Mouse (Mus musculus): Measurements from ENCODE around the gene Ltn1. TPM values are rescaled to one million over a fixed set of nuclear protein-coding genes. Genes with fewer than 3 reads are reported as not detected.

The Ltn1 gene
- polyA plus RNA-seq, 1 experiment from 2014 or later: 6.9 TPM

- WGBS (ENCODE audit: insufficient replicate concordance): 86% methylated on average over 8 of the region's 8 CpGs
- H3K9me3 ChIP-seq (ENCODE audit: low read length): no peaks in the 10 kb centered on the region
- H3K4me3 ChIP-seq (ENCODE audit: low read depth, low read length): no peak overlapping the region
- no peaks in the 10 kb centered on the region for H3K27me3 ChIP-seq (ENCODE audit: insufficient read depth, low read length)
- H3K27ac ChIP-seq (ENCODE audit: low read depth): no peak overlapping the region
- H3K4me2 ChIP-seq (ENCODE audit: low read depth, low read length): no peak overlapping the region
- no peak overlapping the region for H3K9ac ChIP-seq (replicated peaks)
- H3K4me1 ChIP-seq (ENCODE audit: insufficient read depth): peaks cover 17% of the 10 kb centered on the region
- no peak for ATAC-seq
- no peaks in the 10 kb centered on the region; the same call in 1 of the 2 replicates for H3K36me3 ChIP-seq (replicated peaks; ENCODE audit: insufficient read depth, low read length)
- DNase-seq: no peak
- no peak for TF ChIP-seq EP300 (IDR thresholded peaks at IDR 0.05; ENCODE audit: low read depth)
Observed at GRCm38 (mm10) chr16:87438697-87439096, 6.3 kb upstream of the Ltn1 start.

- no peak for DNase-seq
- no peak overlapping the region for H3K4me2 ChIP-seq (ENCODE audit: low read depth, low read length)
- ATAC-seq: no peak
Observed at GRCm38 (mm10) chr16:87437096-87437495, 4.7 kb upstream of the Ltn1 start.

GRCm38 (mm10) chr16:87435411-87436205 lies 3.2 kb upstream of the Ltn1 start:
- ATAC-seq: no peak
- no peaks in the 10 kb centered on the region for H3K27me3 ChIP-seq (ENCODE audit: insufficient read depth, low read length)
- H3K9me3 ChIP-seq (ENCODE audit: low read length): no peaks in the 10 kb centered on the region
- WGBS (ENCODE audit: insufficient replicate concordance): 80% methylated on average over 13 of the region's 13 CpGs
- H3K4me3 ChIP-seq (ENCODE audit: low read depth, low read length): no peak overlapping the region
- no peak for DNase-seq
- no peak overlapping the region for H3K9ac ChIP-seq (replicated peaks)
- H3K4me2 ChIP-seq (ENCODE audit: low read depth, low read length): no peak overlapping the region
- TF ChIP-seq EP300 (IDR thresholded peaks at IDR 0.05; ENCODE audit: low read depth) (no peak), CTCF (IDR thresholded peaks at IDR 0.05; ENCODE audit: low read depth) (no peak)
- no peak overlapping the region for H3K27ac ChIP-seq (ENCODE audit: low read depth)
- H3K36me3 ChIP-seq (replicated peaks; ENCODE audit: insufficient read depth, low read length): no peaks in the 10 kb centered on the region; the same call in 1 of the 2 replicates
- H3K4me1 ChIP-seq (ENCODE audit: insufficient read depth): peaks cover 13% of the 10 kb centered on the region

More at GRCm38 (mm10) chr16:87437096-87437495, 4.7 kb upstream of the Ltn1 start:
- no peak overlapping the region for H3K27ac ChIP-seq (ENCODE audit: low read depth)
- no peaks in the 10 kb centered on the region for H3K9me3 ChIP-seq (ENCODE audit: low read length)
- H3K27me3 ChIP-seq (ENCODE audit: insufficient read depth, low read length): no peaks in the 10 kb centered on the region
- WGBS (ENCODE audit: insufficient replicate concordance): 91% methylated on average over 21 of the region's 21 CpGs
- no peaks in the 10 kb centered on the region; the same call in 1 of the 2 replicates for H3K36me3 ChIP-seq (replicated peaks; ENCODE audit: insufficient read depth, low read length)
- TF ChIP-seq EP300 (IDR thresholded peaks at IDR 0.05; ENCODE audit: low read depth): no peak
- no peak for TF ChIP-seq CTCF (IDR thresholded peaks at IDR 0.05; ENCODE audit: low read depth)
- no peak overlapping the region for H3K4me3 ChIP-seq (ENCODE audit: low read depth, low read length)
- no peak overlapping the region for H3K9ac ChIP-seq (replicated peaks)
- H3K4me1 ChIP-seq (ENCODE audit: insufficient read depth): peaks cover 17% of the 10 kb centered on the region

- H3K27ac ChIP-seq (ENCODE audit: low read depth): no peak overlapping the region
- no peaks in the 10 kb centered on the region for H3K27me3 ChIP-seq (ENCODE audit: insufficient read depth, low read length)
- H3K4me2 ChIP-seq (ENCODE audit: low read depth, low read length): no peak overlapping the region
- 73% methylated on average over 6 of the region's 6 CpGs for WGBS (ENCODE audit: insufficient replicate concordance)
- TF ChIP-seq EP300 (IDR thresholded peaks at IDR 0.05; ENCODE audit: low read depth) (no peak), CTCF (IDR thresholded peaks at IDR 0.05; ENCODE audit: low read depth) (no peak)
- no peaks in the 10 kb centered on the region for H3K9me3 ChIP-seq (ENCODE audit: low read length)
- DNase-seq (no peak), ATAC-seq (no peak)
- no peak overlapping the region for H3K9ac ChIP-seq (replicated peaks)
- H3K36me3 ChIP-seq (replicated peaks; ENCODE audit: insufficient read depth, low read length): no peaks in the 10 kb centered on the region; the same call in 1 of the 2 replicates
- H3K4me3 ChIP-seq (ENCODE audit: low read depth, low read length): no peak overlapping the region
- H3K4me1 ChIP-seq (ENCODE audit: insufficient read depth): peaks cover 13% of the 10 kb centered on the region
Observed at GRCm38 (mm10) chr16:87434946-87435345, 2.5 kb upstream of the Ltn1 start.

- no peak overlapping the region for H3K27ac ChIP-seq (ENCODE audit: low read depth)
- H3K9ac ChIP-seq (replicated peaks): no peak overlapping the region
- peaks cover 6% of the 10 kb centered on the region for H3K4me1 ChIP-seq (ENCODE audit: insufficient read depth)
- no peaks in the 10 kb centered on the region; the same call in 1 of the 2 replicates for H3K36me3 ChIP-seq (replicated peaks; ENCODE audit: insufficient read depth, low read length)
- TF ChIP-seq CTCF (IDR thresholded peaks at IDR 0.05; ENCODE audit: low read depth): no peak
- no peak for TF ChIP-seq EP300 (IDR thresholded peaks at IDR 0.05; ENCODE audit: low read depth)
- no peaks in the 10 kb centered on the region for H3K27me3 ChIP-seq (ENCODE audit: insufficient read depth, low read length)
- no peaks in the 10 kb centered on the region for H3K9me3 ChIP-seq (ENCODE audit: low read length)
- DNase-seq (no peak), ATAC-seq (no peak)
- no peak overlapping the region for H3K4me2 ChIP-seq (ENCODE audit: low read depth, low read length)
- 90% methylated on average over 7 of the region's 7 CpGs for WGBS (ENCODE audit: insufficient replicate concordance)
- no peak overlapping the region for H3K4me3 ChIP-seq (ENCODE audit: low read depth, low read length)
Observed at GRCm38 (mm10) chr16:87434266-87434665, 1.9 kb upstream of the Ltn1 start.

GRCm38 (mm10) chr16:87427516-87427915 lies 4.9 kb downstream of the Ltn1 start:
- ATAC-seq: no peak
- no peak overlapping the region for H3K9ac ChIP-seq (replicated peaks)
- no peak overlapping the region for H3K4me2 ChIP-seq (ENCODE audit: low read depth, low read length)
- no peak for DNase-seq
- H3K36me3 ChIP-seq (replicated peaks; ENCODE audit: insufficient read depth, low read length): peaks cover 37% of the 10 kb centered on the region
- WGBS (ENCODE audit: insufficient replicate concordance): 89% methylated on average over 8 of the region's 8 CpGs
- H3K4me1 ChIP-seq (ENCODE audit: insufficient read depth): peaks cover 6% of the 10 kb centered on the region
- no peaks in the 10 kb centered on the region for H3K27me3 ChIP-seq (ENCODE audit: insufficient read depth, low read length)
- no peak overlapping the region for H3K27ac ChIP-seq (ENCODE audit: low read depth)
- H3K9me3 ChIP-seq (ENCODE audit: low read length): no peaks in the 10 kb centered on the region
- H3K4me3 ChIP-seq (ENCODE audit: low read depth, low read length): no peak overlapping the region
- TF ChIP-seq CTCF (IDR thresholded peaks at IDR 0.05; ENCODE audit: low read depth): no peak
- TF ChIP-seq EP300 (IDR thresholded peaks at IDR 0.05; ENCODE audit: low read depth): no peak

All from liver, postnatal 0 days (tissue).